Mouse (Mus musculus) forebrain, embryonic 14.5 days (tissue): ENCODE data around the gene 4930558K02Rik. TPM values are rescaled to one million over a fixed set of nuclear protein-coding genes. Genes with fewer than 3 reads are reported as not detected.

ENCODE experiments used
- ATAC-seq: fragments of 200-750 bp; cut with Nextera tagmentation; 2 replicates; pipeline ENCODE4 v1.8.0; 2017; ENCODE audit warnings: mild to moderate bottlenecking, moderate library complexity
- DNase-seq: peaks from one replicate; pipeline ENCODE4 v3.0.0-alpha.2; 2015; ENCODE audit warnings: low spot score
- H3K27ac ChIP-seq: fragments of 300-500 bp; sonication (generic); 2 replicates; pipeline ENCODE4 v1.5.1; 2014; ENCODE audit warnings: low read depth, mild to moderate bottlenecking, control low read depth, low read length, moderate library complexity
- H3K27me3 ChIP-seq: fragments of 300-500 bp; sonication (generic); replicated peaks from 2 replicates; pipeline ENCODE4 v1.6.1; 2014; ENCODE audit warnings: low read length, control low read depth, mixed read lengths; ENCODE audit not compliant: control insufficient read depth, insufficient read depth
- H3K36me3 ChIP-seq: fragments of 300-500 bp; sonication (generic); 2 replicates; pipeline ENCODE4 v1.6.1; 2014; ENCODE audit warnings: low read length, control low read depth; ENCODE audit not compliant: control insufficient read depth, insufficient read depth
- H3K4me1 ChIP-seq: fragments of 300-500 bp; sonication (generic); 2 replicates; pipeline ENCODE4 v1.6.1; 2014; ENCODE audit warnings: antibody characterized with exemption, low read length, control low read depth; ENCODE audit not compliant: control insufficient read depth, insufficient read depth
- H3K4me2 ChIP-seq: fragments of 300-500 bp; sonication (generic); 2 replicates; pipeline ENCODE4 v1.6.1; 2014; ENCODE audit warnings: mild to moderate bottlenecking, control low read depth, low read length
- H3K4me3 ChIP-seq: fragments of 300-500 bp; sonication (generic); 2 replicates; pipeline ENCODE4 v1.5.1; 2014; ENCODE audit warnings: low read depth, low read length, control low read depth
- H3K9ac ChIP-seq: fragments of 300-500 bp; sonication (generic); 2 replicates; pipeline ENCODE4 v1.6.1; 2014; ENCODE audit warnings: mild to moderate bottlenecking, low read length, control low read depth, moderate library complexity
- H3K9me3 ChIP-seq: fragments of 300-500 bp; sonication (generic); replicated peaks from 2 replicates; pipeline ENCODE4 v1.6.1; 2016; ENCODE audit warnings: low read length, control low read depth, mixed read lengths; ENCODE audit not compliant: control insufficient read depth
- WGBS: fragments of 180-500 bp; shearing (Covaris S2); extraction: QIAGEN DNeasy Blood & Tissue Kit; methylation state at CpG from one replicate; pipeline ENCODE4 v1.1.7; 2014; 5-methylcytosine and 5-hydroxymethylcytosine counted together
- polyA plus RNA-seq: library from polyadenylated mRNA; unstranded; fragments of >200 nt; fragmentation: Nextera tagmentation; extraction: Ambion mirVana; gene quantifications from 2 replicates; pipeline ENCODE4 v1.2.1, GENCODE M21; 2014

The 4930558K02Rik gene
- polyA plus RNA-seq, 1 experiment from 2014 or later = 0.18 TPM

DNA sequence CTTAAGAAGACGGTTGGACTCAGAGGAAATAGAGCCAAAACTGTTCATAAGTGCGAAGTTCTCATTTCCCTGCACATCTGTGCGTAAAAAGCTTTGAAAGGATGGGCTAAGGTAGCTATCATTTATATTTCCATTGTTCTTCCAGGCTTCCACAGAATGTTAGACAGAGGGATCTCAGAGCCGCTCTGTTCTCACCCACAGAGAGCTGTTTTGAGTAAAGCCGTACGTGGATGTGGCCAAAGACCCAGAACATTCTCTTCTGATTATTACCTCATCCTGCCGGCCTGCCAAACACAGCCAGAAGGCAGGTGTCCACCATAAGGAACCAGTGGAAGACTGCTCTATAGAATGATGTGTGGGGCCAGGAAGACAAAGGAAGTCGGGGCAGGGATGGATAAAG is 21.9 kb upstream of the 4930558K02Rik start:
- Histone ChIP-seq H3K4me1 (peaks cover 15% of the 10 kb centered on the region), H3K9me3 (no peaks in the 10 kb centered on the region), H3K36me3 (no peaks in the 10 kb centered on the region), H3K27ac (no peak overlapping the region), H3K4me3 (no peak overlapping the region), H3K4me2 (no peak overlapping the region), H3K9ac (no peak overlapping the region), H3K27me3 (no peaks in the 10 kb centered on the region)
- WGBS = 84% methylated on average over 8 of the region's 8 CpGs
- no peak for DNase-seq
- ATAC-seq = no peak

DNA sequence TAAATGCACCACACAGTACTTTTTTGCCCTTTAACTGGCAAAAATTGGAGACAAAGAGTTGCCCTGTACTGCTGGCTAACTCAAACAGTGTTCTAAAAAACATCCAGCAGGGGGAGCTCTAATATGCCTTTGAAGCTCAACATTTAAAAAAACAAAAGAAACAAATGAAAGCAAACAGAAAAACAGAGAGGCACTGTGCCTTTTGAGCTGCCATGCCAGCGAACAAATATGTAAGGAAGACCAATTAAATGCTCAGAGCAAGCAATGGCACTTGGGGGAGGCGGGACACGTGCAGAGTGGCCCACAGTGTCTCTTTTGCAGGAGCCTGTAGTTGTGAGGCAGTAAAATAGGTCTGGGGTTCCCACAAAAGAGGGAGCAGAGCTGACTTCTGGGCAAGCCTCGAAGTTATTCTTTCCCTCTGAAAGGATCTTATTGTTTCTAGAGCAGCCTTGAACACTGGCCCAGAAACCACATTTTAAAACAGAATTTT is 20.5 kb upstream of the 4930558K02Rik start:
- H3K27me3 ChIP-seq = no peaks in the 10 kb centered on the region
- no peak overlapping the region for H3K4me3 ChIP-seq
- peak overlapping the region; percentile 18; the same call in 1 of the 2 replicates for H3K4me2 ChIP-seq
- peaks cover 12% of the 10 kb centered on the region for H3K4me1 ChIP-seq
- DNase-seq (peak; percentile 94), ATAC-seq (peak; percentile 89)
- 4% methylated on average over 4 of the region's 4 CpGs for WGBS
- H3K9ac ChIP-seq = no peak overlapping the region
- no peaks in the 10 kb centered on the region for H3K9me3 ChIP-seq
- no peaks in the 10 kb centered on the region for H3K36me3 ChIP-seq
- peak overlapping the region; percentile 56; the same call in 1 of the 2 replicates for H3K27ac ChIP-seq

DNA sequence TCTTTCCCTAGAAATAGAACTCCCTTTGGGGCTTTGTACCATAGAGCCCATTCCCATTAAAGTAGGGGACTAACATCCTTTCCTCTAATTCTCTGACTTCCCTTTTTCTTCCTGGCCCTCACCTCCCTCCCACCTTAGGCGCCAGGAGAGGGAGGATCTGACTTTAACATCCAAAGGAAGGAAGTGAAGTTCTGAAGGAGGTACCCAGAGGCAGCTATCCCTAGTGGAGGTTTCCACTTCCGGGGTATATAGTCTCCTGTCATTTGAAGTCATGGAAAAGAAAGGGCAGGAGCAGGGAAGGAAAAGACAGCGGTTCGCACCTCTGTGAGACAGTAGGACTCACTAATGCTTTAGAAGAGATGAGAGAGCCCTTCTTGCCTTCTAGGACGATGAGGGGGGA is 19.9 kb upstream of the 4930558K02Rik start:
- no peaks in the 10 kb centered on the region for H3K27me3 ChIP-seq
- no peak for ATAC-seq
- peak overlapping the region; percentile 42; the same call in 1 of the 2 replicates for H3K9ac ChIP-seq
- peak overlapping the region; percentile 56 for H3K27ac ChIP-seq
- no peak for DNase-seq
- H3K36me3 ChIP-seq = no peaks in the 10 kb centered on the region
- no peaks in the 10 kb centered on the region for H3K9me3 ChIP-seq
- H3K4me2 ChIP-seq = no peak overlapping the region
- WGBS = 40% methylated on average over 5 of the region's 5 CpGs
- H3K4me1 ChIP-seq = peaks cover 7% of the 10 kb centered on the region
- H3K4me3 ChIP-seq = no peak overlapping the region

DNA sequence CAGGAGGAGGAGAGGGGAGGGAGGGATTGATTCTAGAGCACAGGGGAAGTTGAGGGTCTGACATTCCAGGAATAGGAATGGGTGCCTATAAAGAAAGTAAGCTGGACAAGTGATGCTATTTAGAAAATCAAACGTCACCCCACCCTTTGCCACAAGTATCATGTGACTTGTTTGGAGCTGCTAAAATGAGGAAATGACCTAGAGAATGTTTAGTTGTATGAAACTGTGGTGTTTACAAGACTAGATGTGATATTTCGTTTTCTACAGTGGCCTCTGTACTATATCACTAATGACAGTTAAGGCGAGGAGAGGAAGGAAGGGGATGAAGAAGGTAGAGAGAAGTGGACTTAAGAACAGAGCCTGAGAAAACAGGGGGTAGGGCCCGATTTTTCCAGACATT is 19.3 kb upstream of the 4930558K02Rik start:
- Histone ChIP-seq H3K9me3 (no peaks in the 10 kb centered on the region), H3K4me2 (no peak overlapping the region), H3K27ac (no peak overlapping the region), H3K27me3 (no peaks in the 10 kb centered on the region), H3K4me3 (no peak overlapping the region), H3K4me1 (peaks cover 4% of the 10 kb centered on the region; the same call in 1 of the 2 replicates), H3K9ac (no peak overlapping the region), H3K36me3 (no peaks in the 10 kb centered on the region)
- no peak for ATAC-seq
- WGBS = 84% methylated on average over 4 of the region's 4 CpGs
- DNase-seq = no peak

DNA sequence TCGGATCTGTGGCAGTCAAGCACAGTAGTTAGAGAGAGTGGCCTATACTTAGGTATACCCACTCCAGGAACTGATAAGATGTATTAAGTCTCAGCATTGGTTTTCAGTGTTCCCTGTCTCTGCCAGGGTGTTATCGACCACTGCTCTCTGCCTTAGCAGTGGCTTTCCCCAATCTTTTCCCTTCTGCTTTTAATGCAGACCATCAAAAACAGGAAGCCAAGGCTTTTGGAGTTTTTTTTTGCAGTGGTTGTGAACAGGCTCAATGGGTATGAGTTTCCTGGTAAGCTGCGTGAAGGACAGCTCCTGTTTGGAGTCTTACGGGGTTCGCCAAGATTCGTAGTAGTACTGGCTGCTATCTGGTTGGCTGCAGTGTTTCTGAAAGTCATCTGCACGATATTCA is 13.0 kb upstream of the 4930558K02Rik start:
- no peak for ATAC-seq
- Histone ChIP-seq H3K27me3 (no peaks in the 10 kb centered on the region), H3K36me3 (no peaks in the 10 kb centered on the region), H3K4me3 (no peak overlapping the region), H3K9ac (no peak overlapping the region), H3K9me3 (no peaks in the 10 kb centered on the region), H3K4me2 (no peak overlapping the region), H3K4me1 (no peaks in the 10 kb centered on the region), H3K27ac (no peak overlapping the region)
- 91% methylated on average over 7 of the region's 7 CpGs for WGBS
- no peak for DNase-seq

DNA sequence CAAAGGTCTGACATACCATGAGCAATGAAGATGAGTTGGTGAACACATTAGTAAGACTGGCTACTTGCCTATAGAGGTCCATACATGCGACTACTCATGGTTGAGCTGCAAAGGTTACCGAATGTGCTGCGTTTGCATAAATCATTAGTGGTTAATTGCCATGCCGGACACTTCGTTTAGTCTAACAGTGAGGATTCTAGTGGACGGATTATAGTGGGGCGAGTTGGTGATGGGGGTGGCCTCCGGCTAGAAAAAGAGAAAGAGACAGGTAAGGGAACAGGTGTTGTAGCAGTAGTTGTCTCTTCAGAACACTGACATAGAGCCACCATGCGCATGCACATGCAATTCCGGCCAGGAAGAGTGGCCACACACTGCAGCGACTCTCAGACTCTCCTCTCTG is 12.4 kb upstream of the 4930558K02Rik start:
- Histone ChIP-seq H3K27ac (no peak overlapping the region), H3K4me1 (no peaks in the 10 kb centered on the region), H3K9me3 (no peaks in the 10 kb centered on the region), H3K36me3 (no peaks in the 10 kb centered on the region), H3K4me3 (no peak overlapping the region), H3K9ac (no peak overlapping the region), H3K27me3 (no peaks in the 10 kb centered on the region), H3K4me2 (no peak overlapping the region)
- DNase-seq = no peak
- no peak for ATAC-seq
- 84% methylated on average over 11 of the region's 11 CpGs for WGBS

DNA sequence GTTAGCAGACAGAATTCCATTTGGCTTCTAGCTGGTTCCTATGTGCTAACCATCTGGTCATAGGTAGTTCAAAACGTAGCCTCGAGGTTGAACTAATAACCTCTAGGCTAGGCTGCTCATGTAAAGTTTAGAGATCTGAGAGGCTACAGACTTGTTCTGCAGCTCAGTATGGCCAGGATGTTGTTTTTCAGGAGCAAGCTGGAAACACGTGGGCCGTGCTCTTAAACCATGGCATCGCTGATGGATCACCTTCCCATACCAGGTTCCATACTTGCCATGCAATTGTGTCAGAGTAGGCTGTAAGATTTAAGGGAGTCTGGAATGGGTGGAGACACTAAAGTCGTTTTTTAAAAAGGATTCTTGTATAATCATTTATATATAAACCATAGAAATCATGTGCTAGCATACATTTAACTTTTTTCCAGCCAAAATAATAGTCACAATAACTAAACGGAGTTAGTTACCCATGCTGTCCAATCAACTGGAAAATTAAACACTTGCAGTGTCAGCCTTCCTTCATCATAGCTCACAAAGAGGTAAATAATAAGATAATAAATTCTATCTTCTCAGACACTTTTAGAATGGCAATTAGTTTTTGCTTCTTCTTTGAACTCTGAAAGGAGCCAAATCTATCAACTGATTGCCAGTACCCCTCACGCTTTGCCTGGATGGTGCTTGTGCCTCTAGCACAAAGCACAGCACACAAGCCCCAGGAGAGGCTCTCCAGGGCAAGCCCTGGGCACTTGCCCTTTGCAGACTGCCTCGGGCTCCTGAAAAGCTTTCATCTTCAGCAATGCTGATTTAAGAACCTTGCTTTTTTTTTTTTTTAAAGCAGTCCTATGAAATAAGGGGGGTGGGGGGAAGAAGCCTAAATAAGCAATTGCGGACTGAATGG is 11.5 kb upstream of the 4930558K02Rik start:
- DNase-seq (no peak), ATAC-seq (no peak)
- Histone ChIP-seq H3K36me3 (no peaks in the 10 kb centered on the region), H3K27me3 (no peaks in the 10 kb centered on the region), H3K27ac (no peak overlapping the region), H3K9ac (no peak overlapping the region), H3K4me3 (no peak overlapping the region), H3K9me3 (no peaks in the 10 kb centered on the region), H3K4me1 (no peaks in the 10 kb centered on the region), H3K4me2 (no peak overlapping the region)
- WGBS = 67% methylated on average over 10 of the region's 10 CpGs

DNA sequence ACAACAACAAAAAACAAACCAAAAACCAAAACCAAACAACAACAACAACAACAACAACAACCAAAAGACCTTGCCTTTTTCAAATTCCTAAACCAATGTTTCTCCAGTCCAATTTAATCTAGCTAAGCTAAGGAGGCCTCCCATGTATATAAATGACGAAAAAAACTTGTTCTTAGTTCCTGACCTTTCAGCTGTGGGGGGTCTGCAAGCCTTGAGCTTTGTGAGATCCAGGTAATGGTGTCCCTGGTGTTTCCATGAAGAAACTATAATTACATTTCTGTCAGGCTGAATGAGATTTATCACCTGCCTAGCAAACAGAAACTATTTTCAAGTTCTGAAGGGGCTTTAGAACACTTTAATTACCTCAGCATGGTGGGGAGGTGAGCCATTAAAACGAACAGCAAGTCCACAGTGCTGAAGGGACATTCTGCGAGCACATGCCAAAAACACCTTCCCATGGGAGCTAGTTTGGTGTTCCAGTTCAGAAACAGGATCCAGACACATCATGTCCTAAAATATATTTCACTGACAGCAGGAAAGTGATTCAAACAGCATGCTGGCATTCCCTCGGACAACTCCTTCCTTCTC is 4.6 kb upstream of the 4930558K02Rik start:
- no peak overlapping the region for H3K9ac ChIP-seq
- no peaks in the 10 kb centered on the region for H3K9me3 ChIP-seq
- ATAC-seq (no peak), DNase-seq (no peak)
- H3K27me3 ChIP-seq = no peaks in the 10 kb centered on the region
- no peak overlapping the region for H3K27ac ChIP-seq
- no peaks in the 10 kb centered on the region for H3K36me3 ChIP-seq
- WGBS = 21% methylated on average over 4 of the region's 4 CpGs
- no peak overlapping the region for H3K4me3 ChIP-seq
- no peaks in the 10 kb centered on the region for H3K4me1 ChIP-seq
- H3K4me2 ChIP-seq = no peak overlapping the region

DNA sequence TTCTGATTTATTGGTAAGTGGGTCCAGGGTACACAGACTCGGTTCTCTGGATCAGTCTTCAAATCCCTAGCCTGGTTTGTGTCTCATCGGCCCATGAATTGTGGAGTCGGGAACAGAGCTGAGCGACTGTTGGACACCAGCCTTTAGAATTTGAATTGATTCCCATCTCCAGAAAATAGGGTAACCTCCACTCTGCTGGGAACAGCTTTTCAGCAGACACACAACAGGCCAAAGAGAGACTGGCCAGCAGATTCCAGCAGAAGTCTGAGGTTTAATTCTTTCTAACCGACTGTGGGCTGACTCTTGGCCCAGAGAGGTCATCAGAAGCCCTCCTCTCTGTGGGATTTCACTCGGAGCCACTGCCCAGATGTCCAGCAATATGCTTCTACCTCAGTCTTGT is 4.0 kb upstream of the 4930558K02Rik start:
- H3K9ac ChIP-seq = no peak overlapping the region
- H3K4me2 ChIP-seq = no peak overlapping the region
- H3K4me1 ChIP-seq = no peaks in the 10 kb centered on the region
- WGBS = 70% methylated on average over 6 of the region's 6 CpGs
- DNase-seq (no peak), ATAC-seq (no peak)
- no peaks in the 10 kb centered on the region for H3K36me3 ChIP-seq
- no peak overlapping the region for H3K4me3 ChIP-seq
- H3K27ac ChIP-seq = no peak overlapping the region
- H3K27me3 ChIP-seq = no peaks in the 10 kb centered on the region
- H3K9me3 ChIP-seq = no peaks in the 10 kb centered on the region
